Mouse (Mus musculus) left cerebral cortex, postnatal 4 days (tissue): ENCODE results near the gene Chd2. TPM values are rescaled to one million over a fixed set of nuclear protein-coding genes. Genes with fewer than 3 reads are reported as not detected.
A peak's percentile ranks its signal among the peaks of the same experiment; 100 is the strongest.

Source experiments
- DNase-seq: peaks from one replicate; pipeline ENCODE4 v3.0.0-alpha.2; 2022
- intact Hi-C: fragments of 180-260 bp; cut with DNase I; formaldehyde crosslinking; loops from one replicate; pipeline ENCODE4 v1.15.1; 2025
- total RNA-seq, 2 experiments: library from RNA; stranded (reverse); gene quantifications; 2 replicates each; pipeline ENCODE4 v1.2.3; 2021

Chd2 gene
- total RNA-seq, 2 experiments from 2014 or later, result 52.5 to 57.9 TPM

DNA sequence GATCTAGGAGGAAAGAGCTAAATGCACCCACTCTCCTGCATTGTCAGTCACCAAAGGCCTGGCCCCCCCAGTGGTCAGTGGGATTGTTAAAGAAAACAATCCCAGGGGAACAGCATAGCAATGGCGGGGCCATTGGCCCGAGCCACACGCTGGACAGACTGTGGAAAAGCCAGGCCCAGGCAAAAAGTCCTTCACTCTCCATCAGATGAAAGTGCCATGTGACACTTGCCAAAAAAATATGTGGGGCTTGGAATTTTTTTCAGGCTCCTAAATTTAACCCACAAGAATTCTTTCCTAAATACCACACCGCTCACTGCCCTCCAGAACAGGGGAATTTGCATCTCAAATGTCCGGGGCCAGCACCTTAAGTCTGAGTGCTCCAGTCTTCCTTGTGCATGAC lies 120.8 kb downstream of the Chd2 start:
- intact Hi-C loops, result no loop called here
- no peak for DNase-seq

DNA sequence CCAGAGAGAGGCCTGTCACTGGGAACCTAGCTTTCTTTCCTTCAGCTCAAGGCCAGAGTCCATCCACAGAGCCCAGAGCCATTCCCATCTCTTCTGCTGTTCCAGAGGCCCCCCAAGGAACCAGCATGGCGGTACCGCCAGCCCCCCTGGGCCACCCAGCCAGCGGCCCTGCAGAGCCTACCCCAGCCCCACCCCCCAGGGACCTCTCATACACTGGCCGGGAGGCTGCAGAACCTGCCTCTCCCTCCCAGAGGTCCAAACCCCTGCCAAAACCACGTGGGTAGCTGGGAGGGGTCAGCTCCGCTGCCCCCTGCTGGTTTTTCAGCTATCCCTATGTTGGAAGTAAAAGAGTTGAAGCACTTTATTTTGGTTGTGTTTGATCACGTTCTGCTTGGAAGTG lies 122.3 kb downstream of the Chd2 start:
- intact Hi-C loops, result no loop called here
- DNase-seq, result no peak

DNA sequence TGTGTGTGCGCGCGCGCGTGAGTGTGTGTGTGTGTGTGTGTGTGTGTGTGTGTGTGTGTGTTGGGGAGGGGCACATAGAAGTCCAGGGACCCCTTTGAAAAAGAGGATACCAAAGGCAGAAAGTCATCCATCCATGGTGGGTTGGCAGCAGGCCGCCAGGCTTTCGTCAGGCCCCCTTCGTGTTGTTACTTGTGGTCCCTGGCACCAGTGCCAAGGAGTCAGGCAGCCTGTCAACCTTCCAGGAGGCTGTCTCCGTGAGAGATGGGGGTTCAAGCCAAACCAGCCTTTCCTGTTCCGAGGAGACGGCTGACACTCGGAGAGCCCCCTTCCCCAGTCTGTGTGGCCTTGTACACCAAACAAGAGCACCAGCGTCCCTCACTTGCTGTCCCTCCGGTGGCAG lies 127.4 kb downstream of the Chd2 start:
- intact Hi-C loops, result no loop called here
- DNase-seq, result peak; percentile 87

DNA sequence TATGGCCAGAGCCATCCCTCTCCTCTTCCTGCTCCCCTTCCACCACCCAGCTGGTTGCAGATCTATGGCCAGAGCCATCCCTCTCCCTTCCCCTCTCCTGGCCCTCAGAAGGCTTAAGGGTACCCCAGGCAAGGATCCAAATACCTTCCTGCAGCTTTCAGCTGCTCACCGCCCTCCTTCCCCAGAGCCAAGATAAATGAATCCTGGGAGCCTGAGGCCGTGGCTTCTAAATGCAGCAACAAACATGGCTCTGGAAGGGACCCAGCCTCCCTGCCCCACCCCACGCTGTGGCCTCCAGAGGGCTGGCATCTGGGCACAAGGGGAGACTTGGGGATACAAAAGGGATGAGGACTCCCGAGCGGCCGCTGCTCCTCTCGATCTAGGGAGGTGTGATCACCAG lies 129.2 kb downstream of the Chd2 start:
- intact Hi-C loops, result no loop called here
- DNase-seq, result no peak

DNA sequence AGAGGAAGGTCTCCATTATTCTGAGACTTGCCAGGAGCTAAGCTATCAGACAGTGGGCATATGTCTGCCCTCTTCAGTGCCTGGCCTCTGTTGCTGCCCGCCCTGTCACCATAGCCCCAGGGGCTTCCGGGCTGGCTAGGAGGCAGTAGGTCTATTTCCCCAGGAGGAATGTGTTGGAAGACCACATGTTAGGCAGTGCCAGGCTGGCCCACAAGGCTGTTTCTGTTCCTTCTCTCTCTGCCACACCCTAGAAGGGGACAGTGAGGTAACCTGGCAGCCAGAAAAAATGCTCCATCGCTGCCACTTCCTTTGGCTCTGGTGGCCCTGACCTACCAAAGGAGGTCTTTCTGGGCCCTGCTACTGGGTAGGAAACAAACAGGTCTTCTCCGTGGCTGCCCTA lies 129.6 kb downstream of the Chd2 start:
- intact Hi-C loops, result no loop called here
- DNase-seq, result no peak

DNA sequence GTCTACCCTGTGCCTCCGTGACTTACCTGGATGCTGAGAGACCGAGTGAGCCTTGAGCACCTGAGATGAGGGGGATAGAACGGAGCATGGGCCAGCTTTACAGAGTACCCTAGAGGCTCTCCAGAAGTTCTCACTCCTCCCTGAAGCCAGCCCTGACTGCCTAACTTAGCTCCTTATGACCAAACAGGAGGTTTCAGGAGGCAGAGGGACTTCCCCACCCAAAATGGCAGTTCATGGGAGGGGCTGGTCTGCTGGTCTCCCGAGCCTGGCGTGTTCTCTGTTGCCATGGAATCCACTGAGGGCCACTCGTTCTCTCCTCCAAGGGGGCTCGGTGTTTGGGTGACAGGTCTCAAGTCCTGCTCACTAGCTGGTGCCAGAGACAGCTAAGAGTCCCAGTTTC lies 130.1 kb downstream of the Chd2 start:
- DNase-seq, result no peak
- intact Hi-C loops, result no loop called here

DNA sequence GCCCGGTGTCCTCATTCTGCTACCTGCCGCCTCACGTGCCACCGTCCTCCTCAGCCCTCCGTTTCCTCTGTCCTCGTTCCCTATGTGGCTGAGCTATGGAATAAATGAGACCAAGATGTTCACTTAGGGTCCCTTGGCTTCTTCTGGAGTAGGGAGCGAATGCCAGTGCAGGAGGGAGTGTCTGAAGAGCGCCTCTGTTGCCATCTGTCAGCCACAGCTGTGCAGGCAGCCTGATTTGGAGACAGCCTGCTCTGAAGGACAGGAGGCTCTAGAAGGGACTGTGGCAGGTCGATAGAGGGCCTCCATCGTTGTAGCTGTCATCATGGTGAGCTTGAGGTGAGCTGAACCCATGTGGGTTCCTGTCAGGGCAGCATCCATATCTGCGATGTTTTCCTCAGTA lies 136.1 kb downstream of the Chd2 start:
- DNase-seq, result no peak
- intact Hi-C loops, result no loop called here

DNA sequence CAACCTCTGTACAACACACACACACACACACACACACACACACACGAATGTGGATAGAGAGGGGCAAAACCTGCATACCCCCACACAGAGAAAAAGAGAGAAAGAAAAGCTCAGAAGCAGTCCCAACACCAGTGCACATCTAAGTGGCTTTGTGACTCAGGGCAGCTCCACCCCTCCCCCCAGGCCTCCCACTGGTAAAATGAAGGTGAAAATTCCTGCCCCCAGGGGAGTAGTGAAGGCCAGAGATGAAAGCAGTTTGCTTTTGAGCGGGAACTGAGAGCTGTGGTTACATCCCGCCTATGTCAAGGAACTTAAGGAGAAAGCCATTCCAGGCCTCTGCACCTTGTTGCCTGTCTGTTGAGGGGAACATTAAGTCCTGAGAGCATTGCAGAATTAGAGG lies 138.1 kb downstream of the Chd2 start:
- DNase-seq, result no peak
- intact Hi-C loops, result no loop called here

DNA sequence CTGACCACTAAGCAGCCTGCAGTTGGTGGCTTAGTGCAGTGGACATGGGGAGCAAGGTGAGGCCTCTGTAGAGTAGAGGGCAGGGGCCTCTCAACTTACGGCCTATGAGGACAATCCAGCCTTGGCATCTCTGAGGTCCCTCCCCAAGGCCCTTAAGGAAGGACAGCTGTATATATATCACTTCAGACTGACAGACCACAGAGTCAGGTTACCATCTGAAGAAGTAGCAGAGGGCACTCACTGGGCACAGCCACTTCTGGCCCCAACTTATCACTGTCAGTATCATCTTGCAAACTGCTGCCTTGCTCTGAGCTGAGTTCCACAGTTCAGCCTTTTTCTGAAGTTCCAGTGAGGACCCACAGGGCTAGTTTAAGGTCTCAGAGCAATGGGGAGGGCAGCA lies 139.0 kb downstream of the Chd2 start:
- intact Hi-C loops, result no loop called here
- no peak for DNase-seq

DNA sequence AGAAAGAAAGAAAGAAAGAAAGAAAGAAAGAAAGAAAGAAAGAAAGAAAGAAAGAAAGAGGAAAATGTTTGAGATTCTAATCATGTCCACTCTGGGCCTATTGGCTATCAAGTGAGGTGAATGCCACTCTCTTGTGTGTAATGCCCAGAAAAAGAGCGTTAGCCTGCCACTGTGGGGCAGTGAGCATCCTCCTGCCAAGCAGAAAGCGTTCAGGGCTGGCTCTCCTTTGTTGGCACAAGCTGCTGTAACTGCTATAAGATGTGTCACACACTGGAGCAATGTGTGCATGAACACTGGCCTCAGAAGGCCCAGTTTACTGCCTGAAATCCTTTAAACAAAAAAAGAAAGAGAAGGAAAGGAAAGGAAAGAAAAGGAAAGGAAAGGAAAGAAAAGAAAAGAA lies 139.5 kb downstream of the Chd2 start:
- intact Hi-C loops, result no loop called here
- no peak for DNase-seq

DNA sequence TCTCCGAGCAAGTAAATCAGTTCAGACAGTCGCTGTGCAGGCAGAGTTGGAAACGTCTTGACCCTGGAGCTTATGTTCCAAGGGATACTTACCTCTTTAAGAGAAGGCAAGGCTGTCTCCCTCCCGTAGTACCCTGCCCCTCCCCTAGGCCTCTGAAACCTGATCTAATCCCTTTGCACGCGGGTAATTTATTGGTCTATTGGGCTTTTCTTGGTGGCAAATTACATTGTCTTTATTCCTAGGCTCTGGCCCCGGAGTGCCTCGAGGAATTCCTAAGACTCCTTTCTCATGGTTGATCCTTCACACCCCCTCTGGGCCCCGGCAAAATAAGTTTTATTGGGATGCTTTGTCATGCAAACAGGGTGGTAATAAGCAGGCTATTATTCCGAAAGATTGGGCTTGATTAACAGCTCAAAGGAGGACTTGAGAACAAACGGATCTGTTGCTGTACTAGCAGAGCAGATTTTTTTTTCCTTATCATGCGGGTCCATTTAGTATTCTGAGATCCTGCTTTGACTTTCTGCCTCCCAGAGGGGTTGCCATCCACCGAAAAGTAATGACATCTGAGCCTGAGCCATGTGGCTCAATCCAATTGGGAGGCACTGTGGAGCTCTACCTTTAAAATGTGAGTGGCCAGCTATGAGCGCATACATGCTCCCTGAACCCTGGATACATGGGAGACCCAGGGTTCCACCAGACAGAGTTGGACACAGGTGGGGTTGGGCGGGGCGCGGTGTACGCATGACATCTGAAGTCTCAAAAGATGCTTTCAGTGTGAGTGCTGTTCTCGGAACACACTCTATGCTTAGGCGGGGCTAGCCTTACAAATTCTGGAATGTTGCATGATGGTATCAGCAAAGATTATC lies 141.3 kb downstream of the Chd2 start:
- intact Hi-C loops, result no loop called here
- DNase-seq, result no peak

DNA sequence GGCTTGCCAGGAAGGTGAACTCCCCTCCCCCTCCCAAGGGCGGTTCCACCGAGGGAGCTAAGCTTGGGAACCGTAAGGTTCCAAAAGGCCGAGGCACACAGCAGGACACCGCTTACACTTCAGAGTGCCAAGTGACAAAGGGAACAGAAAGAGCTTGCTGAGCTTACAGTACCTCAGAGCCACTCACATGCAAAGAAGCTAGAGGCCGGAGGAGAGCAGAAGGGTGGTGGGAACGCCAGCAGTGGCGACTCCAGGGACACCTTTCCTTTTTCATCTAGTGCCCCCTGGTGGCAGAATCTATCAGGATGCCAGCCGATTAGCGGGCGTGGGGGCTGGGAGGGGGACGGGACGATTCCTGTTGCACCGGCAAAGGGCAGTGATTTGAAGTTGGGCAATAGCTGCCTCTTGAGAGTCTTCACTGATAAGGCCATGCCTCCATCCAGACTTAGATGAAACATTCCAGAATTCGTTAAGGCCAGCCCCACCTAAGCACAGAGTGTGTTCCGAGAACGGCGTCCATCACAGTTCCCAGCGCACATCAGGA lies 142.1 kb downstream of the Chd2 start:
- peak; percentile 76 for DNase-seq
- intact Hi-C loops, result loop anchor here (10.0 kb wide), 1 partner anchor 855 kb away; no protein-coding TSS in a partner anchor

DNA sequence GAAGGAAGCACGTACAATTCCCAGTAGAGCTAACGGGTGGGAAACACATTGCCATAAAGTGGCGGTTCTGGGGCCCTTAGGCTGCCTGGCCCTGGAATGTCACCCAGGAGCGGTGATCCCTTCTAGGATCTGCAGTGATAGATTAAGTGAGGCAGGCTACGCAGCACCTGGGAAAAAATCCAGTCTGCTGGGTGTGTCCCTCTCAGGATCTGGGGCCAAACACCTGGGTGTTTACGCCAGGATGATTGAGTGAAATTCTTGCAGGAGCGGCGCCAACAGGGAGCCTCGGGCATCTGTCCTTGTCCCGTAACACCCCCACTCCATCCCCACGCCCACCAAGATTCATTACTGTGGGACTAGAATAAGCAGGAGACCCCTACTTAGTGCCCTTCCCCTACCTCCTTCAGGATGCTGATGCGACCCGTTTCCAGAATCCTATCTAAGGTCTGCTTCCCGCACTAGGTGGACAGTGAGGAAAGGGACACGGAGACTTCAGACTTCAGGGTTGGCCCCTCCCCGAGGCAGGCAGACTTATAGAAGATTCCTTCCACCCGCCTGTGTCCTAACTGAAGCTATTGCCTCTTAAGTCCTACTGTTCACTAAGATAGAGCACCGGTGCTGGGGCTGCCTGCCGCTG lies 142.7 kb downstream of the Chd2 start:
- no peak for DNase-seq
- intact Hi-C loops, result loop anchor here (10.0 kb wide), 1 partner anchor 854 kb away; no protein-coding TSS in a partner anchor

DNA sequence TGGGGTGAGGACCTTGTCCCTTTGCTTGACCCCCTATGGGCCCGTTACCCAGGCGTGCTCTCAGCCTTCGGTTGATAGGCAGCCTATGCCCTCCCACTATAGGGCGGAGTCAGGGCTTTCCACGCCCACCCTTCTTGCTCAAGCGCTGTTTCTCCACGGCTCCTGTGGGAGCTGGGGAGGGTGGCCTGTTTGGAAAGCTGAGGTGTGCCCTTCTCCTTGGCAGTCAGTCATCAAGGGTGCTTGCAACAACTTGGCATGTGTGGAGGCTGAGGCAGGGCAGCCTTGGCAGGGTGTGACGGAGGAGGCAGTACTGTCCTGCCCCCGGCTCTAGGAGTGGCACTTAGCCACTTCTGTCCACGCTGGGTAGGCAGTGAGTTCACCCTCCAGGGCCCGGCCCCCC lies 143.3 kb downstream of the Chd2 start:
- intact Hi-C loops, result loop anchor here (10.0 kb wide), 1 partner anchor 854 kb away; no protein-coding TSS in a partner anchor
- no peak for DNase-seq

DNA sequence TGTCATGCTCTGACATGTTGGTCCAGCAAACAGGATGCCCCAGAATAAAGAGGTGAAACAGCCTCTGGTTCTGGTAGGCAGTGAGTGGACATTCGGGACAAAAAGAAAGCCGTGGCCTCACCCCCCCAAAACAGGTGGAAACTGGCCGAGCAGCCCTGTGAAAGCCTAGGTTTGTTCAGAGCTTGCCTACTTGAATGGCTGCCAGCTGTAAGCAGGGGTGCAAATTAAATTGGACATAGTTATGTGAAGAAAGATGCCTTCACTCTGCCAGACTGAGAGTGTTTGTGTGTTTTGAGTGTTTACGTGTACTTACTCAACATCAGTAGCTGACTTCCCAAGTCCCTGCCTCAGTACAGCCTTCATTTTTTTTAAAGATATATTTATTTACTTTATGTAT lies 147.6 kb downstream of the Chd2 start:
- intact Hi-C loops, result loop anchor here (10.0 kb wide), 1 partner anchor 849 kb away; no protein-coding TSS in a partner anchor
- no peak for DNase-seq

DNA sequence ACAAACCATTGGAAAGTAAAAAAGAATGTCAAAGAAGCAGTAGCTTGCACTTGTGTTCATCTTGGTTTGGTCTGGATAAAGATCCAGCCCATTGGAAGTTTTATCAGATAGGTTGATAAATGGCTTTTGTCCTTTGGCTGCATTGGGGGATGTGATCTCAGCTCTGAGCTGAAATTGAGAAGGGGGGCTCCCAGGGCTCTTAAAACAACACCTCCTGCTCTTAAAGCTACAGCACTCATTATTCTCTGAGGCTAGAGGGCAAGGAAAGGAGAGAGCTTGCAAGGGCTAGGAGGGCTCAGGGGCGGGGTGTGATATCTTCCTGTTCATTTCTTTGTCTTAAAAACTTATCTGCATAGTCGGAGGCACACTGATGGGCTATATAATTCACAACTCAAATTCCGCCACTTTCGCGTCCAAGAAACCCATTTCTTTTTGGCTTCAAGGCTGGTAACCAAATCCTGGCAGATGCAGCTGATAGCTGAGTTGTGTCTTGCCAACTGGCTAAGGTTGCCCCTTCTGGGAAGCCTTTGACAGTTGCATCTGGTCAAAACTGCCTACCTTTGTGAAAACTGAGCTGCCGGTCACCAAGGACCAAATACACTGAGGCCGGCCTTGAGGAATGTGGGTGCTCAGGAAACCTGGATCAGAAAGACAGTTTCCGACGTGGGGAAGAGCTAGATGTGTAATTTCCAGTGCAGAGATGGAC lies 148.2 kb downstream of the Chd2 start:
- no peak for DNase-seq
- intact Hi-C loops, result loop anchor here (10.0 kb wide), 1 partner anchor 849 kb away; no protein-coding TSS in a partner anchor

DNA sequence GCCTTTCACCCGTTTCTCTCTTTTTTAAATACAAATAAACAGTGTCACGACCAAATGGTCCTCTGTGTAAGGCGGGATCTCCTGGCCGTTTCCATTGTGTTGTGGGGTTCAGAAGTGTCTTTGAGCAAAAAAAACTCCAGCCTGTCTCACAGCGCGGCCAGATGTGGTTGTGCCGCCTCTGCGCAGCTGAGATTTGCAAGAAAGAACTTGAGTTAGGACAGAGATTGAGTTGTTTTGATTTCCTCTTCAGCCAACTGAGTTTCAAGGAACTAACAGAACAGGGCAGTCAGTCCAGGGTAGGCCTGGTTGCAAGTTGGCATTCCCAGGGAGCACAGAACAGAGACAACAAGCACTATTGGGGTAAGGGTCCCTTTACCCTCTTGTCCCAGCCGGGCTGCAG lies 149.3 kb downstream of the Chd2 start:
- no peak for DNase-seq
- intact Hi-C loops, result loop anchor here (10.0 kb wide), 1 partner anchor 848 kb away; no protein-coding TSS in a partner anchor

DNA sequence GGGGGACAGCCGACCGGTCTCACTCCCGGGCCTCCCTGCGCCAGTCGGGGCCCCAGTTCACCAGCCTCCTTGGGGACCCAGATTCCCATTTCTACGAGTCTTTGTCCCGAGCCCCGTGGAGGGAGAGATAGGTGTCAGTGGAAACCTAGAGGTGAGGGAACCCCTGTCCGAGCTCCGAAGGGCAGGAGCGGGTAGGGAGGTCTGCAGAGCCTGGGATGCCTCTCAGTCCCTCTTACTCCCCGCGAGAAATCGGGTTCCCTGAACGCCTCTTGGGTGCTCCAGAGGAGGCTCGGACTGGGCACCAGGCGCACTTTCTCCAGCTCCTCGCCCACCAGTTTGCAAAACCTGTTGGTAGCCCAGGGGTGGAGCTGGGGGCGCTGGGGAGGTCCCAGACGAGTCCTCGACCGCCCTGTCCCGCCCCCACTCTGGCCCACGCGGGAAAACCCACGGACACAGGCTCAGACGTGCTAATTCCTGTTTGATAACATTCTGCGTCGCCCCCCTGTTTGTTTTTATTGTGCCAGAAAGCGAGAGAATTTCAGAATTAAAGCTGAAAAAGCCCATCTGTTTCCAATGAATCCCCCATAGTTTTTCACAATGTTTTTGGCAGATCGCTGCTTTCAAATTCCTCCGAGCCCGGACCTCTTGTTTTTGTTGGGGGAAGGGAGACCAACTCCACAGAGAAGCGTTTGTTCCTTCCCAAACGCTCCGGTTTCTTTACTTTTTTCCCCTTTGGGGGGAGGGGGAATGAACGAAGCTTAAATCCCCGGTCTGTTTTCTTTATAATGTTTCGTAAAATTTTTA lies 149.9 kb downstream of the Chd2 start:
- intact Hi-C loops, result loop anchor here (10.0 kb wide), 1 partner anchor 847 kb away; no protein-coding TSS in a partner anchor
- DNase-seq, result peak; percentile 54

DNA sequence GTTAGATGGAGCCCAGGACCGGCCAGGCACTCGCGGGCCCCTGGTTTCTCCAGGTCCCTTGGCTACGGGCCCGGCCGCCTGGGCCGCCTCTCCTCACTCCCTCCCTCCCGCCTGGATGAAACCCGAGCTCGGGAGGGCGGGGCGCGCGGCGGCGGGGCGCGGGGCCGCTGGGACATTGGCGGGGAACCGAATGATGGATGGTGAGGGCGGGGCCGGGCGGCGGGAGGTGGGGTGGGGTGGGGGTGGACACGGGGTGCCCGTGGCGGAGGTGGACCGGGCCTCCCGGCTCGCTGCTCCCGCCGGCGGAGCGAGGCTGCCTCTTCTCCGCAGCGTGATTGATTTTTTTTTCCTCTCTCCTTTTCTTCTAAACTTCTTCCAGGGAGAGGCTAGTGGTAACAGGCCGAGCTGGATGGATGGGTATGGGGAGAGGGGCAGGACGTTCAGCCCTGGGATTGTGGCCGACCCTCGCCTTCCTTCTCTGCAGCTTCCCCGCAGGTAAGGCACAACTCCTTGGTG lies 150.6 kb downstream of the Chd2 start:
- intact Hi-C loops, result loop anchor here (10.0 kb wide), 1 partner anchor 846 kb away; no protein-coding TSS in a partner anchor
- DNase-seq, result peak; percentile 87
